Mouse (Mus musculus): ENCODE results near the gene Olfr896-ps1. TPM values are rescaled to one million over a fixed set of nuclear protein-coding genes. Genes with fewer than 3 reads are reported as not detected.

Gene Olfr896-ps1
- total RNA-seq (2022), result not detected

DNA sequence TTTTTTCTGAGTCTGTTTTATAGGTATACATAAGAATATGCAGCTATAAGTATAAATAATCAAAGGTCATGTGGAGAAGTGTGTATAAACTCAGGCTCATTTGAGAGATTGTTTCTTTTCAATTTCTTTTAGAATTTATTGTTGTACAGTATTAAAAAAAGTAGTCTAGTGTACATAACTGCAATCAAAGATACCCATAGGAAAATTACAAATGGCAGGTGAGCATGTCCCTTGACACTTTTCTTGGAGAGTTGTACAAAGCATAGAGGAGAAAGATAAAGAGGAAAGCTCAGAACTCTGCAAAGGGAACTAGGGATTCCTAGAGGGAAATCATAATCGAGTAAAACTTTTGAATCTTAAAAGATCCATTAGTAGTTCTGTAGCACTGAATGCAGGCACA, at the start of gene Olfr896-ps1:
Gene Olfr896-ps1, plus strand, starts transcription at position 301 of the 400 bp plus-strand sequence.
- DNase-seq, result no peak

DNA sequence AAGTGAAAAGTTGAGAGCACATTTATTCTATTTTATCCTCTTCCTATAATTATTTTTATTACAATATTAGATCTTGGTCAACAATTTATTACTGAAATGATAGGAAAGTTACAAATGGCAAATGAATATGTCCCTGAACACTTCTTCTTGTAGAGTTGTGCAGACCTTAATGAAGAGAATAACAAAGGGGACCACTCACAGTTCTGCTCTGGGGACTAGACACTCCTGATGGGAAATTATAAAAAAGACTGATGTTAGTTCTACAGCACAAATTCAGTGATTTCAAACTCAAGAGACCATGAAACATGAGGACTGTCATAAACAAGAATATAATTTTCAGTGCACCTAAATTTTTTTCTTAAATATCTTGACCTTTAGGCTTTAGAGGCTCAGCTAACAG, 38.4 kb upstream of the Olfr896-ps1 start, which contains the start of gene Olfr143:
Gene Olfr143, plus strand, starts transcription at position 301 of the 400 bp plus-strand sequence.
- no peak for DNase-seq

DNA sequence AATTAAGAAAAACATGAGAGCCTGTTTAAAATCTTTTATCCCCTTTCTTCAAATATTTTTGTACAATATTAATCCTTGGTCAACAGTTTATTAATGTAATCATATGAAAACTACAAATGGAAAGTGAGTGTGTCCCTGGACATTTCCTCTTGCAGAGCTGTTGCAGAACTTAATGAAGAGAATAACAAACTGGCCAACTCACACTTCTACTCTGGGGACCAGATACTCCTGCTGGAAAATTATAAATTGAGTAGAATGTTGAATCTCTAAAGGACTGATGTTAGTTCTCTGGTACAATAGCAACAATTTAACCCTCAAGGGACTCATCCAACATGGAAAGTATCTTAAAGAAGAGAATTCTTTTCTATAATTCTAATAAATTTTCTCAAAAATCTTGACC, 23.4 kb upstream of the Olfr896-ps1 start, which contains the start of gene Olfr895:
Gene Olfr895, plus strand, starts transcription at position 301 of the 400 bp plus-strand sequence.
- no peak for DNase-seq

DNA sequence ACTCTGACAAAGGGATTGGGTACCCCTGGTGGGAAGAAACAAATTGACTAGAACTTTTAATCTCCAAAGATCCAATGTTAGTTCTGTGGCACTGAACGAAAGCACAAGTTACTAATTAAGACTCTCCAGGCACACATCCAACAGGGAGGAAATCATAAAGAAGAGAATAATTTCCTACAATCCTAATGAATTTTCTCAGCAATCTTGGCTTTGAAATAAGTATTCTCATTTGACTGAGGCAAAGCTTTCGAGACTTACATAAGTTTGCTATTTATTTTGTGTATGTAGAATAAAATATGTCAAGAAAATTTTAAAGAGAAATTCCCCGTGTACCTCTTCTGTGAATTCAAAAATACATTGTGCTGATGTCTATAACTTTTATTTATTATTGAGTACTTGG, 37.9 kb downstream of the Olfr896-ps1 start, which contains the start of gene Olfr25:
Gene Olfr25, plus strand, starts transcription at position 301 of the 400 bp plus-strand sequence.
- no peak for DNase-seq

Other genes starting within 250 kb of the Olfr896-ps1 start
- not detected for gene Olfr884, start 244.6 kb upstream of the Olfr896-ps1 start, total RNA-seq (2022)
- not detected for gene Olfr885, start 229.8 kb upstream of the Olfr896-ps1 start, total RNA-seq (2022)
- not detected for gene Olfr887, start 207.0 kb upstream of the Olfr896-ps1 start, total RNA-seq (2022)
- not detected for gene Olfr888, start 183.0 kb upstream of the Olfr896-ps1 start, total RNA-seq (2022)
- gene Olfr889, start 175.9 kb upstream of the Olfr896-ps1 start, total RNA-seq (2022), result under 1 TPM; 0.03 to 0.34 (median 0.17) TPM
- not detected for gene Olfr890, start 148.6 kb upstream of the Olfr896-ps1 start, total RNA-seq (2022)
- gene Olfr891, start 110.3 kb upstream of the Olfr896-ps1 start, total RNA-seq (2022), result not detected
- gene Olfr893, start 82.7 kb upstream of the Olfr896-ps1 start, total RNA-seq (2022), result not detected
- not detected for gene Olfr894, start 73.1 kb upstream of the Olfr896-ps1 start, total RNA-seq (2022)
- gene Olfr143, start 38.3 kb upstream of the Olfr896-ps1 start, total RNA-seq (2022), result not detected
- not detected for gene Olfr895, start 23.3 kb upstream of the Olfr896-ps1 start, total RNA-seq (2022)
- not detected for gene Olfr25, start 38.0 kb downstream of the Olfr896-ps1 start, total RNA-seq (2022)
- not detected for gene Olfr898, start 57.3 kb downstream of the Olfr896-ps1 start, total RNA-seq (2022)
- gene Olfr250, start 75.8 kb downstream of the Olfr896-ps1 start, total RNA-seq (2022), result not detected
- not detected for gene Olfr251, start 86.0 kb downstream of the Olfr896-ps1 start, total RNA-seq (2022)
- not detected for gene Olfr147, start 110.6 kb downstream of the Olfr896-ps1 start, total RNA-seq (2022)
- gene Olfr901, start 138.3 kb downstream of the Olfr896-ps1 start, total RNA-seq (2022), result not detected
- gene Olfr902, start 156.5 kb downstream of the Olfr896-ps1 start, total RNA-seq (2022), result not detected
- not detected for gene Olfr904, start 172.0 kb downstream of the Olfr896-ps1 start, total RNA-seq (2022)
- under 1 TPM in 1 of 4 experiments, not detected in 3; 0.06 TPM for gene Olfr905, start 180.0 kb downstream of the Olfr896-ps1 start, total RNA-seq (2022)
- not detected for gene Olfr906, start 196.0 kb downstream of the Olfr896-ps1 start, total RNA-seq (2022)
- gene Olfr907, start 204.7 kb downstream of the Olfr896-ps1 start, total RNA-seq (2022), result not detected
- gene Olfr911-ps1, start 230.5 kb downstream of the Olfr896-ps1 start, total RNA-seq (2022), result not detected
- gene Olfr910, start 246.7 kb downstream of the Olfr896-ps1 start, total RNA-seq (2022), result not detected

Data from adrenal gland, adult 8-10 months (tissue).